Mouse (Mus musculus) neural tube, embryonic 12.5 days (tissue): ENCODE results near the gene Tubal3. TPM values are rescaled to one million over a fixed set of nuclear protein-coding genes. Genes with fewer than 3 reads are reported as not detected.
"Not testable (repeated sequence)": the region's sequence is repeated elsewhere in the genome, so short reads cannot be mapped to it uniquely, and the experiment has no call there.

Source experiments
- ATAC-seq: fragments of 200-750 bp; cut with Nextera tagmentation; 2 replicates; pipeline ENCODE4 v1.8.0; 2017; ENCODE audit warnings: low read depth, mild to moderate bottlenecking, moderate TSS enrichment, moderate library complexity; ENCODE audit not compliant: low FRiP score
- H3K27ac ChIP-seq: fragments of 300-500 bp; sonication (generic); 2 replicates; pipeline ENCODE4 v1.5.1; 2016
- H3K27me3 ChIP-seq: fragments of 300-500 bp; sonication (generic); replicated peaks from 2 replicates; pipeline ENCODE4 v1.6.1; 2016; ENCODE audit warnings: mild to moderate bottlenecking
- H3K36me3 ChIP-seq: fragments of 300-500 bp; sonication (generic); 2 replicates; pipeline ENCODE4 v1.6.1; 2016; ENCODE audit warnings: mild to moderate bottlenecking
- H3K4me1 ChIP-seq: fragments of 300-500 bp; sonication (generic); 2 replicates; pipeline ENCODE4 v1.6.1; 2016
- H3K4me2 ChIP-seq: fragments of 300-500 bp; sonication (generic); replicated peaks from 2 replicates; pipeline ENCODE4 v1.6.1; 2016; ENCODE audit warnings: mild to moderate bottlenecking
- H3K4me3 ChIP-seq: fragments of 300-500 bp; sonication (generic); 2 replicates; pipeline ENCODE4 v1.5.1; 2016
- H3K9ac ChIP-seq: fragments of 300-500 bp; sonication (generic); 2 replicates; pipeline ENCODE4 v1.6.1; 2016; ENCODE audit warnings: mild to moderate bottlenecking
- H3K9me3 ChIP-seq: fragments of 300-500 bp; sonication (generic); 2 replicates; pipeline ENCODE4 v1.6.1; 2016; ENCODE audit warnings: mild to moderate bottlenecking
- WGBS: fragments of 180-500 bp; shearing (Covaris S2); methylation state at CpG from one replicate; pipeline ENCODE4 v1.1.7; 2016; 5-methylcytosine and 5-hydroxymethylcytosine counted together
- polyA plus RNA-seq: library from polyadenylated mRNA; unstranded; fragments of >200 nt; fragmentation: Nextera tagmentation; extraction: Ambion mirVana; gene quantifications from 2 replicates; pipeline ENCODE4 v1.2.1, GENCODE M21; 2016

The Tubal3 gene
- polyA plus RNA-seq, 1 experiment from 2014 or later, result not detected

GRCm38 (mm10) chr13:3894549-3894948 lies 23.5 kb upstream of the Tubal3 start:
- H3K4me2 ChIP-seq, result no peak overlapping the region
- H3K9me3 ChIP-seq, result no peaks in the 10 kb centered on the region
- H3K27me3 ChIP-seq, result no peaks in the 10 kb centered on the region
- H3K4me1 ChIP-seq, result peaks cover 9% of the 10 kb centered on the region; the same call in 1 of the 2 replicates
- no peak overlapping the region for H3K9ac ChIP-seq
- no peak overlapping the region for H3K4me3 ChIP-seq
- H3K27ac ChIP-seq, result no peak overlapping the region
- H3K36me3 ChIP-seq, result no peaks in the 10 kb centered on the region
- no peak for ATAC-seq
- 79% methylated on average over 8 of the region's 8 CpGs for WGBS

- Histone ChIP-seq H3K36me3 (no peaks in the 10 kb centered on the region; the same call in 1 of the 2 replicates), H3K9ac (no peak overlapping the region), H3K4me2 (no peak overlapping the region), H3K27ac (no peak overlapping the region), H3K4me3 (no peak overlapping the region), H3K9me3 (no peaks in the 10 kb centered on the region), H3K27me3 (no peaks in the 10 kb centered on the region), H3K4me1 (peaks cover 7% of the 10 kb centered on the region; the same call in 1 of the 2 replicates)
- ATAC-seq, result no peak
- WGBS, result 86% methylated on average over 8 of the region's 8 CpGs
These were observed 22.6 kb upstream of the Tubal3 start for GRCm38 (mm10) chr13:3895397-3895980.

- no peaks in the 10 kb centered on the region for H3K9me3 ChIP-seq
- H3K4me1 ChIP-seq, result peaks cover 7% of the 10 kb centered on the region; the same call in 1 of the 2 replicates
- 94% methylated on average over 6 of the region's 6 CpGs for WGBS
- ATAC-seq, result no peak
- no peaks in the 10 kb centered on the region for H3K27me3 ChIP-seq
- no peak overlapping the region for H3K9ac ChIP-seq
- no peak overlapping the region for H3K4me2 ChIP-seq
- no peak overlapping the region for H3K27ac ChIP-seq
- no peaks in the 10 kb centered on the region; the same call in 1 of the 2 replicates for H3K36me3 ChIP-seq
- no peak overlapping the region for H3K4me3 ChIP-seq
These were observed 22.0 kb upstream of the Tubal3 start for GRCm38 (mm10) chr13:3896032-3896431.

GRCm38 (mm10) chr13:3896913-3897312 lies 21.2 kb upstream of the Tubal3 start:
- 45% methylated on average over 5 of the region's 5 CpGs for WGBS
- Histone ChIP-seq H3K27me3 (no peaks in the 10 kb centered on the region), H3K36me3 (no peaks in the 10 kb centered on the region; the same call in 1 of the 2 replicates), H3K27ac (no peak overlapping the region), H3K9ac (no peak overlapping the region), H3K4me1 (peaks cover 7% of the 10 kb centered on the region; the same call in 1 of the 2 replicates), H3K4me3 (no peak overlapping the region), H3K9me3 (no peaks in the 10 kb centered on the region), H3K4me2 (no peak overlapping the region)
- no peak for ATAC-seq

- ATAC-seq, H3K27me3 ChIP-seq, H3K4me3 ChIP-seq, H3K27ac ChIP-seq, H3K9me3 ChIP-seq, H3K4me2 ChIP-seq, H3K36me3 ChIP-seq, H3K4me1 ChIP-seq, H3K9ac ChIP-seq: not testable (repeated sequence)
- WGBS, result 95% methylated on average over 5 of the region's 5 CpGs
These were observed 19.9 kb upstream of the Tubal3 start for GRCm38 (mm10) chr13:3898202-3898601.

- H3K9ac ChIP-seq, result no peak overlapping the region
- 93% methylated on average over 9 of the region's 9 CpGs for WGBS
- no peaks in the 10 kb centered on the region; the same call in 1 of the 2 replicates for H3K36me3 ChIP-seq
- H3K4me3 ChIP-seq, result no peak overlapping the region
- no peaks in the 10 kb centered on the region for H3K4me1 ChIP-seq
- ATAC-seq, result no peak
- H3K27ac ChIP-seq, result no peak overlapping the region
- no peaks in the 10 kb centered on the region for H3K9me3 ChIP-seq
- H3K27me3 ChIP-seq, result no peaks in the 10 kb centered on the region
- no peak overlapping the region for H3K4me2 ChIP-seq
These were observed 18.8 kb upstream of the Tubal3 start for GRCm38 (mm10) chr13:3899301-3899700.

GRCm38 (mm10) chr13:3907151-3907696 lies 10.8 kb upstream of the Tubal3 start:
- Histone ChIP-seq H3K4me1 (no peaks in the 10 kb centered on the region), H3K36me3 (peaks cover 10% of the 10 kb centered on the region; the same call in 1 of the 2 replicates)
- 86% methylated on average over 6 of the region's 6 CpGs for WGBS

GRCm38 (mm10) chr13:3908262-3908661 lies 9.8 kb upstream of the Tubal3 start:
- 95% methylated on average over 4 of the region's 4 CpGs for WGBS
- no peak for ATAC-seq
- Histone ChIP-seq H3K27ac (no peak overlapping the region), H3K9me3 (no peaks in the 10 kb centered on the region), H3K4me1 (no peaks in the 10 kb centered on the region), H3K4me3 (no peak overlapping the region), H3K27me3 (no peaks in the 10 kb centered on the region), H3K4me2 (no peak overlapping the region), H3K9ac (no peak overlapping the region), H3K36me3 (peaks cover 10% of the 10 kb centered on the region; the same call in 1 of the 2 replicates)

More at GRCm38 (mm10) chr13:3907151-3907696, 10.8 kb upstream of the Tubal3 start:
- no peaks in the 10 kb centered on the region for H3K9me3 ChIP-seq
- no peak for ATAC-seq
- no peak overlapping the region for H3K4me3 ChIP-seq
- H3K4me2 ChIP-seq, result no peak overlapping the region
- no peak overlapping the region for H3K9ac ChIP-seq
- H3K27me3 ChIP-seq, result no peaks in the 10 kb centered on the region
- H3K27ac ChIP-seq, result no peak overlapping the region

- Histone ChIP-seq H3K27me3 (no peaks in the 10 kb centered on the region), H3K36me3 (peaks cover 17% of the 10 kb centered on the region; the same call in 1 of the 2 replicates), H3K4me2 (no peak overlapping the region), H3K9ac (no peak overlapping the region), H3K4me3 (no peak overlapping the region), H3K9me3 (no peaks in the 10 kb centered on the region; the same call in 1 of the 2 replicates), H3K27ac (no peak overlapping the region), H3K4me1 (no peaks in the 10 kb centered on the region)
- no peak for ATAC-seq
- 73% methylated on average over 5 of the region's 5 CpGs for WGBS
These were observed 7.7 kb upstream of the Tubal3 start for GRCm38 (mm10) chr13:3910356-3910755.

GRCm38 (mm10) chr13:3913504-3913903 lies 4.6 kb upstream of the Tubal3 start:
- WGBS, result 91% methylated on average over 4 of the region's 4 CpGs
- H3K4me1 ChIP-seq, result peaks cover 4% of the 10 kb centered on the region; the same call in 1 of the 2 replicates
- no peak overlapping the region for H3K27ac ChIP-seq
- no peaks in the 10 kb centered on the region for H3K27me3 ChIP-seq
- no peak overlapping the region for H3K9ac ChIP-seq
- H3K4me2 ChIP-seq, result no peak overlapping the region
- no peak for ATAC-seq
- H3K9me3 ChIP-seq, result no peaks in the 10 kb centered on the region; the same call in 1 of the 2 replicates
- peaks cover 23% of the 10 kb centered on the region; the same call in 1 of the 2 replicates for H3K36me3 ChIP-seq
- no peak overlapping the region for H3K4me3 ChIP-seq

GRCm38 (mm10) chr13:3924483-3924882 lies 6.4 kb downstream of the Tubal3 start:
- WGBS, result 89% methylated on average over 5 of the region's 5 CpGs
- no peak overlapping the region for H3K4me2 ChIP-seq

GRCm38 (mm10) chr13:3925632-3926031 lies 7.6 kb downstream of the Tubal3 start:
- Histone ChIP-seq H3K4me1 (no peaks in the 10 kb centered on the region), H3K9ac (no peak overlapping the region), H3K27me3 (no peaks in the 10 kb centered on the region), H3K4me3 (no peak overlapping the region), H3K36me3 (no peaks in the 10 kb centered on the region), H3K9me3 (no peaks in the 10 kb centered on the region), H3K27ac (no peak overlapping the region), H3K4me2 (no peak overlapping the region)
- WGBS, result 85% methylated on average over 6 of the region's 6 CpGs
- ATAC-seq, result no peak

More at GRCm38 (mm10) chr13:3924483-3924882, 6.4 kb downstream of the Tubal3 start:
- Histone ChIP-seq H3K27ac (no peak overlapping the region), H3K4me3 (no peak overlapping the region), H3K27me3 (no peaks in the 10 kb centered on the region), H3K36me3 (no peaks in the 10 kb centered on the region), H3K9me3 (no peaks in the 10 kb centered on the region), H3K9ac (no peak overlapping the region), H3K4me1 (no peaks in the 10 kb centered on the region)
- no peak for ATAC-seq
